Mouse (Mus musculus) erythroblast, adult 5-6 weeks (primary cell): ENCODE measurements around the gene Rhno1. TPM values are rescaled to one million over a fixed set of nuclear protein-coding genes. Genes with fewer than 3 reads are reported as not detected.

Source experiments
- total RNA-seq, 2 experiments: library from RNA; stranded (forward) in 1 of 2; stranded (reverse) in 1 of 2; fragments of 150-400 nt in 1 of 2; fragments of 200-764, 138-1000 nt in 1 of 2; gene quantifications; 2 replicates each; pipeline versions ENCODE4 v1.2.3 to v1.2.4; 2015 to 2017; ENCODE audit warnings: low replicate concordance in 2 of 2

Rhno1 gene
- total RNA-seq, 2 experiments from 2014 or later, result 19.5 to 39.6 TPM

Other genes starting within 250 kb of the Rhno1 start
- 0.63 TPM in 1 of 2 replicates, not detected in the other for gene Tspan9, start 219.3 kb downstream of the Rhno1 start, total RNA-seq (2015; ENCODE audit: low replicate concordance)
- 0.26 and 0.56 TPM in 2 replicates for gene Tspan9, start 219.3 kb downstream of the Rhno1 start, total RNA-seq (2017; ENCODE audit: low replicate concordance)
- gene Tead4, start 62.1 kb downstream of the Rhno1 start, total RNA-seq (2015; ENCODE audit: low replicate concordance), result not detected in 2 replicates
- not detected in 2 replicates for gene Tead4, start 62.1 kb downstream of the Rhno1 start, total RNA-seq (2017; ENCODE audit: low replicate concordance)
- gene Tulp3, start 7.1 kb downstream of the Rhno1 start, total RNA-seq (2015; ENCODE audit: low replicate concordance), result 0.38 and 0.42 TPM in 2 replicates
- not detected in 2 replicates for gene Tulp3, start 7.1 kb downstream of the Rhno1 start, total RNA-seq (2017; ENCODE audit: low replicate concordance)
- 17.7 and 25.9 TPM in 2 replicates for gene Foxm1, start 56 bp upstream of the Rhno1 start, total RNA-seq (2015; ENCODE audit: low replicate concordance)
- 14.1 and 29.7 TPM in 2 replicates for gene Foxm1, start 56 bp upstream of the Rhno1 start, total RNA-seq (2017; ENCODE audit: low replicate concordance)
- not detected in 2 replicates for gene Tex52, start 12.5 kb upstream of the Rhno1 start, total RNA-seq (2015; ENCODE audit: low replicate concordance)
- gene Tex52, start 12.5 kb upstream of the Rhno1 start, total RNA-seq (2017; ENCODE audit: low replicate concordance), result not detected in 2 replicates
- gene Gm44596, start 12.6 kb upstream of the Rhno1 start, total RNA-seq (2015; ENCODE audit: low replicate concordance), result not detected in 2 replicates
- gene Gm44596, start 12.6 kb upstream of the Rhno1 start, total RNA-seq (2017; ENCODE audit: low replicate concordance), result not detected in 2 replicates
- not detected in 2 replicates for gene Nrip2, start 36.4 kb upstream of the Rhno1 start, total RNA-seq (2015; ENCODE audit: low replicate concordance)
- not detected in 2 replicates for gene Nrip2, start 36.4 kb upstream of the Rhno1 start, total RNA-seq (2017; ENCODE audit: low replicate concordance)
- 12.7 and 53.8 TPM in 2 replicates for gene Itfg2, start 62.0 kb upstream of the Rhno1 start, total RNA-seq (2015; ENCODE audit: low replicate concordance)
- 5.3 and 13.7 TPM in 2 replicates for gene Itfg2, start 62.0 kb upstream of the Rhno1 start, total RNA-seq (2017; ENCODE audit: low replicate concordance)
- gene Fkbp4, start 75.8 kb upstream of the Rhno1 start, total RNA-seq (2015; ENCODE audit: low replicate concordance), result 16.1 and 19.2 TPM in 2 replicates
- 34.8 and 68.4 TPM in 2 replicates for gene Fkbp4, start 75.8 kb upstream of the Rhno1 start, total RNA-seq (2017; ENCODE audit: low replicate concordance)
- not detected in 2 replicates for gene Pzp, start 163.8 kb upstream of the Rhno1 start, total RNA-seq (2015; ENCODE audit: low replicate concordance)
- gene Pzp, start 163.8 kb upstream of the Rhno1 start, total RNA-seq (2017; ENCODE audit: low replicate concordance), result not detected in 2 replicates
- gene A2ml1, start 218.7 kb upstream of the Rhno1 start, total RNA-seq (2015; ENCODE audit: low replicate concordance), result not detected in 2 replicates
- 0.28 TPM in 1 of 2 replicates, not detected in the other for gene A2ml1, start 218.7 kb upstream of the Rhno1 start, total RNA-seq (2017; ENCODE audit: low replicate concordance)